Mouse (Mus musculus) olfactory bulb, adult 2 months (tissue): ENCODE results near the gene Iqcn. TPM values are rescaled to one million over a fixed set of nuclear protein-coding genes. Genes with fewer than 3 reads are reported as not detected.

Experiments used
- H3K27ac ChIP-seq: fragments of 200-500 bp; 2 replicates; pipeline ENCODE4 v1.5.1; 2012; ENCODE audit warnings: low read depth, low read length; ENCODE audit not compliant: insufficient read depth
- H3K4me1 ChIP-seq: fragments of 200-500 bp; 2 replicates; pipeline ENCODE4 v1.6.1; 2012; ENCODE audit warnings: low read length; ENCODE audit not compliant: control insufficient read depth, insufficient read depth
- H3K4me3 ChIP-seq: fragments of 200-500 bp; 2 replicates; pipeline ENCODE4 v1.5.1; 2012; ENCODE audit warnings: mild to moderate bottlenecking, low read depth, low read length, moderate library complexity; ENCODE audit not compliant: insufficient read depth
- CTCF ChIP-seq: fragments of 200-500 bp; IDR thresholded peaks from 2 replicates; pipeline ENCODE4 v1.5.1; 2012; ENCODE audit warnings: low read depth, mild to moderate bottlenecking, low read length, moderate library complexity; ENCODE audit not compliant: insufficient read depth
- POLR2A ChIP-seq: fragments of 200-500 bp; IDR thresholded peaks from 2 replicates; pipeline ENCODE4 v1.6.1; 2012; ENCODE audit warnings: mild to moderate bottlenecking, low read depth, low read length, moderate library complexity; ENCODE audit not compliant: insufficient read depth
- WGBS: fragments of 180-500 bp; shearing (Covaris S2); methylation state at CpG from one replicate; pipeline ENCODE4 v1.1.7; 2018; 5-methylcytosine and 5-hydroxymethylcytosine counted together
- polyA plus RNA-seq: library from polyadenylated mRNA; stranded (reverse); fragments of >200 nt; gene quantifications from 2 replicates; pipeline ENCODE4 v1.2.4, GENCODE M21; 2012; ENCODE audit warnings: low replicate concordance; ENCODE audit not compliant: missing spikeins, insufficient read depth, insufficient read length

The Iqcn gene
- polyA plus RNA-seq, 1 experiment: not detected

GRCm38 (mm10) chr8:70688136-70688535 lies 15.1 kb upstream of the Iqcn start:
- TF ChIP-seq CTCF (no peak), POLR2A (no peak)
- 92% methylated on average over 3 of the region's 3 CpGs for WGBS
- Histone ChIP-seq H3K4me3 (no peak overlapping the region), H3K27ac (no peak overlapping the region), H3K4me1 (peaks cover 45% of the 10 kb centered on the region)

GRCm38 (mm10) chr8:70689892-70690390 lies 13.3 kb upstream of the Iqcn start:
- H3K27ac ChIP-seq: no peak overlapping the region
- WGBS: 63% methylated on average over 5 of the region's 5 CpGs
- TF ChIP-seq POLR2A: no peak
- no peak for TF ChIP-seq CTCF
- H3K4me1 ChIP-seq: peaks cover 30% of the 10 kb centered on the region
- no peak overlapping the region for H3K4me3 ChIP-seq

GRCm38 (mm10) chr8:70691230-70691629 lies 12.0 kb upstream of the Iqcn start:
- peaks cover 26% of the 10 kb centered on the region for H3K4me1 ChIP-seq
- H3K27ac ChIP-seq: no peak overlapping the region
- H3K4me3 ChIP-seq: no peak overlapping the region
- 73% methylated on average over 4 of the region's 4 CpGs for WGBS
- no peak for TF ChIP-seq POLR2A
- no peak for TF ChIP-seq CTCF

GRCm38 (mm10) chr8:70691727-70692231 lies 11.5 kb upstream of the Iqcn start:
- WGBS: 2% methylated on average over 20 of the region's 20 CpGs
- peaks cover 28% of the 10 kb centered on the region for H3K4me1 ChIP-seq
- TF ChIP-seq POLR2A: no peak
- no peak overlapping the region for H3K27ac ChIP-seq
- peak overlapping the region; percentile 21 for H3K4me3 ChIP-seq

- H3K4me3 ChIP-seq: no peak overlapping the region
- H3K4me1 ChIP-seq: peaks cover 36% of the 10 kb centered on the region
- H3K27ac ChIP-seq: no peak overlapping the region
- WGBS: 83% methylated on average over 5 of the region's 5 CpGs
- TF ChIP-seq CTCF (no peak), POLR2A (no peak)
Measured at GRCm38 (mm10) chr8:70693636-70694035, 9.6 kb upstream of the Iqcn start.

GRCm38 (mm10) chr8:70695318-70696018 lies 7.8 kb upstream of the Iqcn start:
- Histone ChIP-seq H3K4me1 (peaks cover 29% of the 10 kb centered on the region), H3K4me3 (no peak overlapping the region), H3K27ac (no peak overlapping the region)
- TF ChIP-seq CTCF (no peak), POLR2A (no peak)
- WGBS: 63% methylated on average over 32 of the region's 32 CpGs

- Histone ChIP-seq H3K27ac (peak overlapping the region; percentile 70), H3K4me3 (peak overlapping the region; percentile 24), H3K4me1 (peaks cover 31% of the 10 kb centered on the region)
- no peak for TF ChIP-seq POLR2A
- TF ChIP-seq CTCF: no peak
- WGBS: 7% methylated on average over 31 of the region's 31 CpGs
Measured at GRCm38 (mm10) chr8:70696019-70696885, 7.0 kb upstream of the Iqcn start.

- TF ChIP-seq POLR2A (no peak), CTCF (no peak)
- WGBS: 16% methylated on average over 4 of the region's 4 CpGs
- Histone ChIP-seq H3K4me3 (no peak overlapping the region), H3K27ac (peak overlapping the region; percentile 47; the same call in 1 of the 2 replicates), H3K4me1 (peaks cover 27% of the 10 kb centered on the region)
Measured at GRCm38 (mm10) chr8:70696946-70697345, 6.3 kb upstream of the Iqcn start.
